Mouse (Mus musculus): ENCODE results near the gene Speer4c. TPM values are rescaled to one million over a fixed set of nuclear protein-coding genes. Genes with fewer than 3 reads are reported as not detected.
"Not testable (repeated sequence)": the region's sequence is repeated elsewhere in the genome, so short reads cannot be mapped to it uniquely, and the experiment has no call there.

Speer4c gene
- polyA plus RNA-seq, 1 experiment from 2014 or later = not detected

- not testable (repeated sequence) for H3K4me1 ChIP-seq (replicated peaks; ENCODE audit: control insufficient read depth, insufficient read depth, low read length); H3K9ac ChIP-seq (ENCODE audit: low read depth, low read length); H3K36me3 ChIP-seq (ENCODE audit: control insufficient read depth, insufficient read depth); H3K4me3 ChIP-seq (ENCODE audit: low read depth, low read length); H3K4me2 ChIP-seq (replicated peaks; ENCODE audit: low read depth); H3K27ac ChIP-seq (ENCODE audit: low read depth, low read length); H3K9me3 ChIP-seq (ENCODE audit: control insufficient read depth); H3K27me3 ChIP-seq (replicated peaks; ENCODE audit: control insufficient read depth, insufficient read depth, low read length)
- peak; percentile 74 for ATAC-seq
- WGBS = 55% methylated on average over 4 of the region's 4 CpGs
Observed at GRCm38 (mm10) chr5:15688874-15689658, 25.0 kb downstream of the Speer4c start.

- not testable (repeated sequence) for H3K36me3 ChIP-seq (ENCODE audit: control insufficient read depth, insufficient read depth); H3K4me2 ChIP-seq (replicated peaks; ENCODE audit: low read depth); H3K27ac ChIP-seq (ENCODE audit: low read depth, low read length); H3K9ac ChIP-seq (ENCODE audit: low read depth, low read length); H3K9me3 ChIP-seq (ENCODE audit: control insufficient read depth); H3K4me3 ChIP-seq (ENCODE audit: low read depth, low read length); H3K4me1 ChIP-seq (replicated peaks; ENCODE audit: control insufficient read depth, insufficient read depth, low read length); H3K27me3 ChIP-seq (replicated peaks; ENCODE audit: control insufficient read depth, insufficient read depth, low read length)
- WGBS = 81% methylated on average over 7 of the region's 10 CpGs
- peak; percentile 69 for ATAC-seq
Observed at GRCm38 (mm10) chr5:15681301-15682035, 32.6 kb downstream of the Speer4c start.

GRCm38 (mm10) chr5:15679980-15680949, 33.8 kb downstream of the Speer4c start:
- WGBS = 65% methylated on average over 13 of the region's 13 CpGs

GRCm38 (mm10) chr5:15678907-15679306, 35.2 kb downstream of the Speer4c start:
- ATAC-seq; H3K9ac ChIP-seq (ENCODE audit: low read depth, low read length); H3K27ac ChIP-seq (ENCODE audit: low read depth, low read length); H3K9me3 ChIP-seq (ENCODE audit: control insufficient read depth); H3K36me3 ChIP-seq (ENCODE audit: control insufficient read depth, insufficient read depth); H3K4me3 ChIP-seq (ENCODE audit: low read depth, low read length); H3K27me3 ChIP-seq (replicated peaks; ENCODE audit: control insufficient read depth, insufficient read depth, low read length); H3K4me2 ChIP-seq (replicated peaks; ENCODE audit: low read depth); H3K4me1 ChIP-seq (replicated peaks; ENCODE audit: control insufficient read depth, insufficient read depth, low read length): not testable (repeated sequence)
- 60% methylated on average over 2 of the region's 2 CpGs for WGBS

More at GRCm38 (mm10) chr5:15679980-15680949, 33.8 kb downstream of the Speer4c start:
- H3K9ac ChIP-seq (ENCODE audit: low read depth, low read length); H3K27me3 ChIP-seq (replicated peaks; ENCODE audit: control insufficient read depth, insufficient read depth, low read length); H3K36me3 ChIP-seq (ENCODE audit: control insufficient read depth, insufficient read depth); H3K4me1 ChIP-seq (replicated peaks; ENCODE audit: control insufficient read depth, insufficient read depth, low read length); H3K27ac ChIP-seq (ENCODE audit: low read depth, low read length); H3K9me3 ChIP-seq (ENCODE audit: control insufficient read depth); H3K4me3 ChIP-seq (ENCODE audit: low read depth, low read length); H3K4me2 ChIP-seq (replicated peaks; ENCODE audit: low read depth): not testable (repeated sequence)
- ATAC-seq = peak; percentile 61

GRCm38 (mm10) chr5:15677750-15678149, 36.3 kb downstream of the Speer4c start:
- not testable (repeated sequence) for H3K36me3 ChIP-seq (ENCODE audit: control insufficient read depth, insufficient read depth)
- 87% methylated on average over 2 of the region's 4 CpGs for WGBS

GRCm38 (mm10) chr5:15674429-15675244, 39.4 kb downstream of the Speer4c start:
- H3K9ac ChIP-seq (ENCODE audit: low read depth, low read length); H3K27ac ChIP-seq (ENCODE audit: low read depth, low read length); H3K27me3 ChIP-seq (replicated peaks; ENCODE audit: control insufficient read depth, insufficient read depth, low read length); H3K9me3 ChIP-seq (ENCODE audit: control insufficient read depth); H3K36me3 ChIP-seq (ENCODE audit: control insufficient read depth, insufficient read depth); H3K4me2 ChIP-seq (replicated peaks; ENCODE audit: low read depth); H3K4me3 ChIP-seq (ENCODE audit: low read depth, low read length); H3K4me1 ChIP-seq (replicated peaks; ENCODE audit: control insufficient read depth, insufficient read depth, low read length): not testable (repeated sequence)
- ATAC-seq = peak; percentile 49
- WGBS = 88% methylated on average over 5 of the region's 8 CpGs

More at GRCm38 (mm10) chr5:15677750-15678149, 36.3 kb downstream of the Speer4c start:
- H3K4me2 ChIP-seq (replicated peaks; ENCODE audit: low read depth); H3K4me3 ChIP-seq (ENCODE audit: low read depth, low read length); H3K27ac ChIP-seq (ENCODE audit: low read depth, low read length); H3K9me3 ChIP-seq (ENCODE audit: control insufficient read depth); H3K27me3 ChIP-seq (replicated peaks; ENCODE audit: control insufficient read depth, insufficient read depth, low read length); H3K4me1 ChIP-seq (replicated peaks; ENCODE audit: control insufficient read depth, insufficient read depth, low read length); H3K9ac ChIP-seq (ENCODE audit: low read depth, low read length): not testable (repeated sequence)
- ATAC-seq = peak; percentile 66

GRCm38 (mm10) chr5:15673989-15674388, 40.1 kb downstream of the Speer4c start:
- not testable (repeated sequence) for H3K9ac ChIP-seq (ENCODE audit: low read depth, low read length); ATAC-seq; H3K4me1 ChIP-seq (replicated peaks; ENCODE audit: control insufficient read depth, insufficient read depth, low read length); H3K4me3 ChIP-seq (ENCODE audit: low read depth, low read length); H3K4me2 ChIP-seq (replicated peaks; ENCODE audit: low read depth); H3K9me3 ChIP-seq (ENCODE audit: control insufficient read depth); H3K36me3 ChIP-seq (ENCODE audit: control insufficient read depth, insufficient read depth); H3K27ac ChIP-seq (ENCODE audit: low read depth, low read length); H3K27me3 ChIP-seq (replicated peaks; ENCODE audit: control insufficient read depth, insufficient read depth, low read length)
- 72% methylated on average over 2 of the region's 2 CpGs for WGBS

GRCm38 (mm10) chr5:15670789-15671188, 43.3 kb downstream of the Speer4c start:
- not testable (repeated sequence) for H3K36me3 ChIP-seq (ENCODE audit: control insufficient read depth, insufficient read depth); H3K9me3 ChIP-seq (ENCODE audit: control insufficient read depth); H3K4me1 ChIP-seq (replicated peaks; ENCODE audit: control insufficient read depth, insufficient read depth, low read length); H3K9ac ChIP-seq (ENCODE audit: low read depth, low read length); H3K27me3 ChIP-seq (replicated peaks; ENCODE audit: control insufficient read depth, insufficient read depth, low read length); H3K4me3 ChIP-seq (ENCODE audit: low read depth, low read length); H3K4me2 ChIP-seq (replicated peaks; ENCODE audit: low read depth); H3K27ac ChIP-seq (ENCODE audit: low read depth, low read length)
- ATAC-seq = peak; percentile 45
- WGBS = 82% methylated on average over 7 of the region's 18 CpGs
